Mouse (Mus musculus): ENCODE results near the gene Gtf2e1. TPM values are rescaled to one million over a fixed set of nuclear protein-coding genes. Genes with fewer than 3 reads are reported as not detected.

Gtf2e1 gene
- total and polyA plus RNA-seq, 3 experiments, result 29.5 to 72.7 (median 56.0) TPM

- dilution Hi-C loops (cut with MboI; ENCODE audit: extremely low pct_ligation_motif_present, extremely low pct_unique_long_range_greater_than_20kb, low sequenced_read_pairs), result no loop called here
- TF ChIP-seq TCF12 (IDR thresholded peaks at IDR 0.05; ENCODE audit: low read depth, low read length) (no peak), CHD2 (IDR thresholded peaks at IDR 0.05; ENCODE audit: low read length) (no peak), CTCF (conservative IDR thresholded peaks at IDR 0.05 in 1 of 2, IDR thresholded peaks at IDR 0.05 in 1 of 2; ENCODE audit: low read depth in 2 of 2, low read length in 2 of 2) (no peak), BHLHE40 (IDR thresholded peaks at IDR 0.05; ENCODE audit: low read depth, low read length) (no peak), SIN3A (IDR thresholded peaks at IDR 0.05; ENCODE audit: low read length) (no peak), MAFK (IDR thresholded peaks at IDR 0.05; ENCODE audit: insufficient replicate concordance, low read length) (no peak), KAT2A (IDR thresholded peaks at IDR 0.05; ENCODE audit: insufficient replicate concordance, low read length) (no peak), EP300 (IDR thresholded peaks at IDR 0.05; ENCODE audit: low read length) (no peak), ZKSCAN1 (IDR thresholded peaks at IDR 0.05; ENCODE audit: borderline replicate concordance, low read depth, low read length) (no peak), MAZ (IDR thresholded peaks at IDR 0.05; ENCODE audit: low read depth, low read length) (no peak), PAX5 (IDR thresholded peaks at IDR 0.05; ENCODE audit: low read length) (no peak), POLR2A (IDR thresholded peaks at IDR 0.05; ENCODE audit: low read depth, low read length) (no peak), JUN (IDR thresholded peaks at IDR 0.05; ENCODE audit: insufficient read depth, low read depth, low read length) (no peak), JUND (conservative IDR thresholded peaks at IDR 0.05; ENCODE audit: low read depth, low read length) (no peak), USF2 (conservative IDR thresholded peaks at IDR 0.05; ENCODE audit: low read depth, low read length) (no peak), TBP (conservative IDR thresholded peaks at IDR 0.05; ENCODE audit: low read depth, low read length) (no peak)
Observed at GRCm38 (mm10) chr16:37571554-37571953, 32.0 kb upstream of the Gtf2e1 start.

GRCm38 (mm10) chr16:37567113-37568050 is 27.8 kb upstream of the Gtf2e1 start:
- no peak for DNase-seq (ENCODE audit: extremely low read depth)
- in situ Hi-C loops (cut with MboI; ENCODE audit: low pct_ligation_motif_present, low pct_unique_long_range_greater_than_20kb, low sequenced_read_pairs), result no loop called here
- Histone ChIP-seq H3K27me3 (replicated peaks) (no peaks in the 10 kb centered on the region), H3K4me3 (replicated peaks in 1 of 3; ENCODE audit: low read depth in 2 of 3, low read length in 2 of 3, poor library complexity in 1 of 3) (no peak overlapping the region), H3K27ac (ENCODE audit: insufficient read depth, low read depth) (no peak overlapping the region), H3K9me3 (replicated peaks; ENCODE audit: low read length) (peaks cover under 1% of the 10 kb centered on the region), H3K9ac (ENCODE audit: insufficient read depth, low read depth) (no peak overlapping the region), H3K36me3 (replicated peaks in 1 of 2; ENCODE audit: control insufficient read depth in 1 of 2, insufficient read depth in 1 of 2, low read length in 1 of 2) (peaks cover 44 to 82% of the 10 kb centered on the region in 2 experiments), H3K4me2 (ENCODE audit: insufficient read depth, low read depth, poor library complexity, severe bottlenecking) (no peak overlapping the region), H3K79me2 (replicated peaks; ENCODE audit: control insufficient read depth, extremely low read depth, insufficient read depth, poor library complexity, severe bottlenecking) (no peaks in the 10 kb centered on the region), H3K4me1 (ENCODE audit: control insufficient read depth in 1 of 2, insufficient read depth in 2 of 2) (no peaks in the 10 kb centered on the region)
- dilution Hi-C loops (cut with MboI; ENCODE audit: extremely low pct_ligation_motif_present, extremely low pct_unique_long_range_greater_than_20kb, low sequenced_read_pairs), result no loop called here
- TF ChIP-seq NELFE (IDR thresholded peaks at IDR 0.05; ENCODE audit: low read depth, low read length) (no peak), ZKSCAN1 (IDR thresholded peaks at IDR 0.05; ENCODE audit: borderline replicate concordance, low read depth, low read length) (no peak), MXI1 (IDR thresholded peaks at IDR 0.05; ENCODE audit: low read depth, low read length) (no peak), IRF4 (IDR thresholded peaks at IDR 0.05; ENCODE audit: low read depth, low read length) (no peak), ELF1 (IDR thresholded peaks at IDR 0.05; ENCODE audit: low read depth, low read length) (no peak), EP300 (IDR thresholded peaks at IDR 0.05; ENCODE audit: low read length) (no peak), TBP (conservative IDR thresholded peaks at IDR 0.05; ENCODE audit: low read depth, low read length) (no peak), SIN3A (IDR thresholded peaks at IDR 0.05; ENCODE audit: low read length) (no peak), PAX5 (IDR thresholded peaks at IDR 0.05; ENCODE audit: low read length) (no peak), HCFC1 (IDR thresholded peaks at IDR 0.05; ENCODE audit: low read depth, low read length) (no peak), USF2 (conservative IDR thresholded peaks at IDR 0.05; ENCODE audit: low read depth, low read length) (no peak), CHD1 (IDR thresholded peaks at IDR 0.05; ENCODE audit: low read depth, low read length) (no peak), TCF12 (IDR thresholded peaks at IDR 0.05; ENCODE audit: low read depth, low read length) (no peak), JUN (IDR thresholded peaks at IDR 0.05; ENCODE audit: insufficient read depth, low read depth, low read length) (no peak), POLR2AphosphoS2 (IDR thresholded peaks at IDR 0.05; ENCODE audit: low read depth, low read length) (no peak)

More at GRCm38 (mm10) chr16:37571554-37571953, 32.0 kb upstream of the Gtf2e1 start:
- no peak for DNase-seq (ENCODE audit: extremely low read depth)
- Histone ChIP-seq H3K27me3 (replicated peaks) (no peaks in the 10 kb centered on the region), H3K79me2 (replicated peaks; ENCODE audit: control insufficient read depth, extremely low read depth, insufficient read depth, poor library complexity, severe bottlenecking) (no peaks in the 10 kb centered on the region), H3K4me3 (replicated peaks in 1 of 3; ENCODE audit: low read depth in 2 of 3, low read length in 2 of 3, poor library complexity in 1 of 3) (no peak overlapping the region), H3K4me1 (ENCODE audit: control insufficient read depth in 1 of 2, insufficient read depth in 2 of 2) (peaks cover 0 to 3% of the 10 kb centered on the region in 2 experiments; a peak in 1 of 4 replicates), H3K9me3 (replicated peaks; ENCODE audit: low read length) (peaks cover 6% of the 10 kb centered on the region), H3K36me3 (replicated peaks in 1 of 2; ENCODE audit: control insufficient read depth in 1 of 2, insufficient read depth in 1 of 2, low read length in 1 of 2) (peaks cover 25 to 63% of the 10 kb centered on the region in 2 experiments), H3K27ac (ENCODE audit: insufficient read depth, low read depth) (no peak overlapping the region), H3K4me2 (ENCODE audit: insufficient read depth, low read depth, poor library complexity, severe bottlenecking) (no peak overlapping the region), H3K9ac (ENCODE audit: insufficient read depth, low read depth) (no peak overlapping the region)
- in situ Hi-C loops (cut with MboI; ENCODE audit: low pct_ligation_motif_present, low pct_unique_long_range_greater_than_20kb, low sequenced_read_pairs), result no loop called here
